Mouse (Mus musculus) mesoderm, embryonic 11.5 days (tissue): Measurements from ENCODE around the gene Ube2s.
A peak's percentile ranks its signal among the peaks of the same experiment; 100 is the strongest.
"Not testable (repeated sequence)": the region's sequence is repeated elsewhere in the genome, so short reads cannot be mapped to it uniquely, and the experiment has no call there.

ENCODE experiments used
- DNase-seq: peaks from one replicate; pipeline ENCODE4 v3.0.0-alpha.2; 2012; ENCODE audit warnings: low read depth, low spot score

The Ube2s gene

GRCm38 (mm10) chr7:4812303-4813104 is at the start of gene Ube2s:
TSS of gene Ube2s (minus strand) at chr7:4812590.
- DNase-seq: peak; percentile 98

- not testable (repeated sequence) for DNase-seq
Measured at GRCm38 (mm10) chr7:4860926-4861325, 48.5 kb upstream of the Ube2s start.

GRCm38 (mm10) chr7:4859418-4859978 is 47.1 kb upstream of the Ube2s start:
- no peak for DNase-seq

GRCm38 (mm10) chr7:4857321-4857720 is 44.9 kb upstream of the Ube2s start:
- no peak for DNase-seq

GRCm38 (mm10) chr7:4856508-4856907 is 44.1 kb upstream of the Ube2s start:
- no peak for DNase-seq

GRCm38 (mm10) chr7:4853613-4854012 is 41.2 kb upstream of the Ube2s start:
- no peak for DNase-seq

GRCm38 (mm10) chr7:4851315-4851688 is 38.9 kb upstream of the Ube2s start:
- DNase-seq: no peak

GRCm38 (mm10) chr7:4850621-4851314 is 38.4 kb upstream of the Ube2s start:
- no peak for DNase-seq

- no peak for DNase-seq
Measured at GRCm38 (mm10) chr7:4849372-4849771, 37.0 kb upstream of the Ube2s start.

- peak; percentile 88 for DNase-seq
Measured at GRCm38 (mm10) chr7:4844917-4845309, 32.5 kb upstream of the Ube2s start.

GRCm38 (mm10) chr7:4844245-4844916 is 32.0 kb upstream of the Ube2s start, which contains the start of gene Shisa7:
TSS of gene Shisa7 (minus strand) at chr7:4844696.
- DNase-seq: no peak

- peak; percentile 70 for DNase-seq
Measured at GRCm38 (mm10) chr7:4843604-4844244, 31.3 kb upstream of the Ube2s start.

GRCm38 (mm10) chr7:4842634-4843131 is 30.3 kb upstream of the Ube2s start:
- peak; percentile 49 for DNase-seq

GRCm38 (mm10) chr7:4842077-4842476 is 29.7 kb upstream of the Ube2s start:
- no peak for DNase-seq

GRCm38 (mm10) chr7:4837639-4838038 is 25.2 kb upstream of the Ube2s start:
- no peak for DNase-seq

GRCm38 (mm10) chr7:4836351-4836792 is 24.0 kb upstream of the Ube2s start:
- peak; percentile 71 for DNase-seq

GRCm38 (mm10) chr7:4835631-4836327 is 23.4 kb upstream of the Ube2s start:
- DNase-seq: no peak

- no peak for DNase-seq
Measured at GRCm38 (mm10) chr7:4830476-4830875, 18.1 kb upstream of the Ube2s start.

- no peak for DNase-seq
Measured at GRCm38 (mm10) chr7:4825365-4825764, 13.0 kb upstream of the Ube2s start.

- no peak for DNase-seq
Measured at GRCm38 (mm10) chr7:4822162-4822907, 9.9 kb upstream of the Ube2s start.
